Mouse (Mus musculus) spleen, postnatal 10 days (tissue): ENCODE measurements around the gene Churc1.

Experiments used
- DNase-seq, 2 experiments: peaks; one replicate each; pipeline ENCODE4 v3.0.0; 2021 to 2022; ENCODE audit warnings: low spot score in 2 of 2

The Churc1 gene

DNA sequence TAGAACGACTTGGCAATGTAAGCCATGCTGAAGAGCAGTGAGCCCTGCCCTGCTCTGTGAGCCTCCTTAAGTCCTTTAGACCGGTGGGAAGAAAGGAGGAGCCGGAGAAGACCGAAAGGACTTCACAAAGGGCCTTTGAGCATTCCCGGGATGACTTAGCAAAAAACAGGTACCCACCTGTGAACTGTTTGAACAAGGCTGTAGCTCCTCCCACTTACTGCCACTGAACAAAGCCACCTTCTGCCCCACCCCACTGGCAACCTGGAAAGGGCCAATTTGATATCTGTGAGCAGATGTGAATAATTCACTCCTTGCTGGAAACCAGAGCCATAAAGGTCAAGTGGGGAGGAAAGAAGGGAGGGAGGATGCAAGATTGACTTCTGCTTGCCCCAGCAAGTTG lies 30.0 kb downstream of the Churc1 start, which contains the start of gene Gpx2:
Gpx2 (minus strand) TSS at position 205 of the 400 bp plus-strand sequence.
- DNase-seq = no peak

DNA sequence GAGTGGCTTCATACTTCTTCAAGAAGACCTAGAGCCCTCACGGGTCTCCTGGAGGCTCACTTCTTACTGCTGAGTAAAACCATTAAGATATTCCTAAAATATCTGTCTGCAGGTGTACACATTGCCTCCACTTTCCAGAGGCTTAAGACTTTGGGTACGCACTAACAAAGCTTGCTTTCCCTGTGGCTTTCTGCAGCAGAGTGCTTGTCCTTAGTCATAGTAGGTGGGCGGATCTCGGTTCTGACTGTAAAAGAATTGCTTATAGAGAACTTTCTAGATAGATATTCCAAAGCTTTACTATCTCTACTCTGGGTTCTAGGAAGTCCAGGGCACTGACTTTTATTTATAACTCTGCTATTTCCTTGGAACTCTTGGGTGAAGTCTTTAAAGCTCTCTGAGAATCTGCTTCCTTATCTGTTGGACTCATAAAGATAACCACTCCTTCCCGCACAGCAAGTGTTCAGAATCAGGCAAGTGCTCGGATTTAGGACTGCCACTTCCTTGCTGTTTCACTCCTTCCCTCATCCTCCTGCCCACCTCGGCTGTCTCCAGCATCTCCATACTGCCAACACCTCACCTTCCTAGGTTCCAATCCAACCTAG lies 31.7 kb downstream of the Churc1 start:
- no peak for DNase-seq

DNA sequence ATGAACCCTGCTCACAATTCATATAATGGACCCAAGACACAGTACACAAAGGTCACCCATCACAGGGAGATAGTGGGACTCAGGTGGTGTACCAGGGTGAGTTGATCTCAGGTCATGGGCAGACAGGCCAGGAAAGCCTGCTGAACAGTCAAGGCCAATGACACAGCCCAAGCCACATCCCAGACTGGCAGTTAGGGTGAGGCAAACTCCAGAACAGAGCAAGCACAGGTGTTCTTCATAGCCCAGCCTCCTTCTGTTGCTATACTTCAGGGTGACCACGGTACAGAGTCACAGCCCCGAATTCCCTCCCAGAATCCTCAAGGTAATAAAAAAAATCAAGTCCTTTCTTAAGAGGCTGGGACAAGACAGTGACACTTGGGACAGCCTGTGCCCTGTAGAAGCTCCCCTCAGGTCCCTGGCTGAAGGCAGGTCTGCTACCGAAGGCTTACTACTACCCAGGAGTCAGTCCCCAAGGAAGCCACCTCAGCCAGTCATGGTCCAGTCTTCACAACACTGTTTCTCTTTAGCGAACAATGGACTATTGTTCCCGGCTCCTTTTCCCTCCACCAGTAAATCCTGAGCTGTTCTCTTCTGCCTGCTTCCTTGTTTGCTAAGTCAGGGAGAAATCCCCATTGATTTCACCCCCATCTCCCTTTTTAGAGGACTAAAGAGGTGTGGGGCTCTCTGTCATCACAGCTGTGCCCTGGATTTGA lies 32.8 kb downstream of the Churc1 start:
- no peak for DNase-seq

DNA sequence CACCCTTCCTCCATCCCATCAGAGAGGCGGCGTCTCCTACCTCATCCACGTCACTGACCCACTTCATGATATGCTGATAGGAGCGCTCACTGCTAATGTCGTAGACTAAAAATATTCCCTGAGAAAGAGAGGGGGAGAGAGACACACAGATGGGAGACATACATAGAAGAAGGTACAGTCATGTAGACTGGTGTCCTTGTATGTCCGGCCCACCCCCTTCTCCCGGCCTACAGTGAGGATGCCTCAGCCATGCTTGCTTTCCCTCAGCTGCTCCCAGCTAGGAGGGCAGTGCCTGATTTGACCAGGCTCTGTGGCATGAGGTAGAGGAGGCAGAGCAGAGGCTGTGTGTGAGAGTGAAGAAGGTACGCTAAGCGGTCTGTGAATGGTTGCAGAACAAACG lies 37.7 kb downstream of the Churc1 start:
- no peak for DNase-seq

DNA sequence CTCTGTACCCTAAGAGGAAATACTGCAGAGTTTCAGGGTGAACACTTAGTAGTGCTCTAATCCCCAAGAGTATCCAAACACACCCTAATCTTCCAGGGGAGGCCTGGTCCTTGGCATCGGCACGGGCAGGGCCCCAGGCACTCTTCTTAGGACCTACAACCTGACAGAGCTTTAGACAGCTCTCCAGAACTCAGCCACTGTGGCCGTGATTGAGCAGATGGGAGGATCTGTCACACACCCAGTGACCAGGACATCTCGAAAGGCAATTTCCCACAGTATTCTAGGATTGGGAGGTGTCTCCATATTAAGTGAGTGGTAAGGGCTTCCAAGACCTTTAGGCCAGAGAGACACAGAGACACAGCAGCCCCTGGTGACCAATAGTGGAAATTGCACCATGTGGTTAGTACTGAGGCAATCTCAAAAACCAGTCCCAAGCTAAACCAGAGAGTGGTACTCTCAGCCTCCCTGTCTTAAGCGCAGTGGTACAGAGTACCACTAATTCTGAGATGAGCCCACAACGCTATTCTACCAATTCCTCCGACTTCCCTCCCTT lies 38.4 kb downstream of the Churc1 start:
- DNase-seq = peak in 1 of 2 experiments; percentile 55

DNA sequence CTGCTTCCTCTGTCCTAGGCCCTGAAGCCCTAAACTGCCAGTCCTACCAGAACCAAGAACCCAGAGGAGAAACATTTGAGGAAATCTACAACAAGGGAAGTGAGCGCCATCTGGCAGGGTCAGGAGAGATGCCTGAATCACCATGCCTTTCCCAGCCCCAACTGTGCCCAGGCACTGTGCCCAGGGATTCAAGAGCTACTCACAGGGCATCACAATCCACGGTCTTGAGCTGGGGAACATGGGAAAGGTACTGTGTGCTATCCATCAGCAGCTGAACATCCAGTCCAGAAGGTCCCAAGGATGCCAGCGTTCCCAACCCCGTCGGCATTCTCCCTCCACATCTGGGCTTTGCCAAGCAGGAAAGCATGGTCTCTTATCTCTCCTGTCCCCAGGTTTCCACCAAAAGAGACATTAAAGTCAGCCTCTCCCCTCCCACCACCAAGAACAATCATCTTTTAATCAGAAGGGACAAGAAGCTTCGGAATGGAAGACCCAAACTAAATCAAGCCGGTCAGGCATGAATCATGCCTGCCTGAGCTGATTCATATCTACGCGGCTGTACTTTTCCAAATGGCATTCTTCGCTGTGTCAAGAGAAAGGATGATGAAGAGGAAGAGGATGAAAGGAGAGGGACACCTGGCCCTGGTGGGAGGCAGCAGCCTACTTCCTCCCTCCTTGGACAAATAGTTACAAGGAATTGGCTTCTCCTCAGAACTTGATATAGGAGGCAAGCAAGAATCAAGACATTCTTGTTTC lies 39.9 kb downstream of the Churc1 start:
- DNase-seq = no peak

DNA sequence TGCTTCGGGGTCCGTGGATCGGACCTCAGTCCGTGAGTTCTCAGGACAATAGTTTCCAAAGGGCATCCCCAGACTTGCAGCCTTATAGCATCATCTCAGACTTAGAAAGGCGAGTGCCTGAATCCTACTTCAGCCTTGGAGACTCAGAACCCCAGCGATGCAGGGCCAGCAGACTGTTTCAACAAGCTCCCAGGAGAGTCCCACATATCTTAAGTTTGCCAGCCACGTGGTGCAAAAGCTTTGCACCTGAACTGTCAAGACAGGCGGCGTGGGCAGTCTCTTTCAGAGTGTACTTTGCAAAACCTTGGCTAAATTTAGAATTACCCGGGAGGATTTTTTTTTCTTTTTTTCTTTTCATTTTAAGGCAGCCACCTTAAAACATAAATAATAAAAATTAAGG lies 42.5 kb downstream of the Churc1 start:
- no peak for DNase-seq

DNA sequence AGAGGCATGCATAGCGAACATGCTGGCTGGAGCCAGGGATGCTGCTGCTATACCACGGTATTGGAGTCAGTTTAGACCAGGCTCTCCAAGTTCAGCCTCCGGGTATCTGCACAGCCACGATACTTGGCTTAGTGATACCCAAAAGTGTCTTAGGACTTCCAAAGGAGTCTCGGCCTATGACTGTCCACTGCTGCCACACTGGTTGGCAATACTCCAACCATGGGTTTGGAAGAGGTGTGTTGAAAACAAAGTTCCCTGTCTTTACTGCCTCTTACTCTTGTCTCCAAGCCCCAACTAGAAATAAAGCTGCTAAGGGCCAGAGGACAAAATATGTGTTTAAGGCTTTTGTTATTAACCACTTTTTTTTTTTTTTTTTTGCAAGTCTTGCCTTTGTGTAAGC lies 45.2 kb downstream of the Churc1 start:
- DNase-seq = no peak

DNA sequence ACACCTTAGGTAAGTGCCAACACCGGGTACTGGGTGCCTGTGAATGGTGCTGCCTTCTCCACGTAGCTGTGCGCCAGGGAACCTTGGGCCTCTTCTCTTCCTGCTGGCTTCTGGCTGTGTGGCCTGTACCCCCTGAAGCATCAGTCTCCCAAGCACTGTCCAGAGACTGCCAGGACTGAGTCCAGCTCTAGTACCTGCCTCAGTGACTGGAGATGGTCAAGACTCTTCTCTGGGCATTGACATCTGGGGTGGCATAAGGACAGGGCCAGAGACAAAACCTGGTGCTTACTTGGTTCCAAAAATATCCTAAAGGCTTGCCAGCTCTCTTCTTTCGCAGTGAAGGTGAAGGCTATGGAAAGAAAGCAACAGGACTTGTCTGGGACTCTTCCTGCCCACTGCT lies 45.7 kb downstream of the Churc1 start:
- no peak for DNase-seq

DNA sequence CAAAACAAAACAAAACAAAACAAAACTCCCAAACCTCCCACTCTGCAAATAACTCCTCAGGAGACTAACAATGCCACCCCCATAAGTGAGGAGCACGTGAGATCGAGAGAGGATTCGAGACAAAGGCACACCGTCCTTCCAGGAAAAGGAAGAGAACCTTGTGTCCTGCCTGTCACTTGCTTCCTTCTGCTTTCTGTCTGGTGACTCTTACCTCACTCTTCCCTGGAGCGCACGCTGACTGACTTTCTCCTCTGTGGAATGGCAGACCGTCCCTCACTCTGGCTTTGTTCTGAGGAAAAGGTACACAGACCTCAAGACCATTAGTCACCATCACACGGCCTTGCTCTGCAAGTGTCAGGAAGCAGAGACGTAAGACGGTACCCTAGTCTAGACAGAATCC lies 48.2 kb downstream of the Churc1 start:
- no peak for DNase-seq

DNA sequence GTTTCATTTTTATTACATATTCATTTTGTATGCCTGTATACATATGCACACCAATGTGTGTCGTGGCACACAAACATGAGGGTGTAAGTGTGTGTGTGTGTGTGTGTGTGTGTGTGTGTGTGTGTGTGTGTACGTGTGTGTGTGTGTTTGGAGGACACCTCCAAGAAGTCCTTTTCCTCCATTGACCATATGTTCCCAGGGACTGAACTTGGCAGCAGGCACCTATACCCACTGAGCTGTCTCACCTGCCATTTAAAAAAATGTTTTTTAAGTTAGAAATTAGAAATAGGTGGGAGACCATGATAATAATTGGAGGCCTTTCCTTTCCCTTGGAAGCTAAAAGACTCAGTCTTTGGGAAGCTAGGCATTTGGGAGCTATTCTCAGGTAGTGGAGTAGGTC lies 48.8 kb downstream of the Churc1 start:
- no peak for DNase-seq

DNA sequence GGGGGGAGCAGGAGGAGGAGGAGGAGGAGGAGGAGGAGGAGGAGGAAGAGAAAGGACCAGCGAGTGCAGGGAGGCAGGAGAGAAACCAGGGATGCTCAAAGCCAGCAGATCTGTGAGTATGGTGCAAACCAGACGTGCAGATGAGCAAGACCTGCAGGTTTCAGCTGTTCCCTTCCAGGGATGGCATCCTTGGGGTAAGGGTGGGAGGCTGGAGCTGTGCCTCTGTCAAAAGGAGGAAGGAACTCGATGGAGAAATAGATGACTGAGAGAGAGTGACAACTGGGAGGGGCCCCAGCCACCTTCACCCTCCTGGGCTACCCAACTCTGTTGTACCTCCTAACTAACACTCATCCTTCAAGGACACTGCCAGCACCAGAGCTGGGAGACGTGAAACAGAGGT lies 51.4 kb downstream of the Churc1 start:
- no peak for DNase-seq

DNA sequence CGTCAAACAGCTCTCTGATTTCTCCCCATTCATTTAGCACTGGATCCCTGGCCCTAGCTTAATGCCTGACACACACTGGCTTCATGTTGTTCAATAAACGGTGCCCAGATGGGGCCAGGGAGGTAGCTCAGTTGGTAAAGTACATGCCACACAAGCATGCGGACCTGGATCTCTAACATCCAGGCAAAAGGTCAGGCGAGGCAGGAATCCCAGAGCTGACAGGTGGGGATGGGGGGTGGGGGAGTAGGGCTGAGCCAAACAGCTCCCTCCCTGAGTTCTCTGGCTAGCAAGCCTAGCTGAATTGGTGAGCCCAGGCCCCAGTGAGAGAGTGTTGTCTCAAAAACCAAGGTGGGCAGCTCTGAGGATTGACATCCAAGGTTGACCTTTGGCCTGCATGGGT lies 51.8 kb downstream of the Churc1 start:
- DNase-seq = no peak

DNA sequence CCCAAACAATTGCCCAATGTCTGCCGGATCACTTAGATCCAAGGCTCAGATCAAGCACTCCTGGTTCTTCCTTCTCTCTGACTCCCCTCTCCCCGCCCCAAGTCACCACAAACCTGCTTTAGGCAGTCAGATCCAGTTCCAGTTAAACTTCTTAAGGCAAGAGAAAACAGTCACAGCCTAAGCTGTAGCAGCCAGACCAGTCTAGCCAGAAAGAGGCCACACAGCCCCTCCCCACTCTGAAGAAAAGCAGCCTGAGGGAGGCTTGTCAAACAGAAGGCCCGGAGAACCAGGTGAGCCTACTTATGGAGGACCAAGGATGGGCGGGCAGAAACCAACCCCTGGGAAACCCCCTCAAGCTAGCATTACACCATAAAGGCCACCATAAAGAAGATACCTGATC lies 52.8 kb downstream of the Churc1 start:
- DNase-seq = no peak

DNA sequence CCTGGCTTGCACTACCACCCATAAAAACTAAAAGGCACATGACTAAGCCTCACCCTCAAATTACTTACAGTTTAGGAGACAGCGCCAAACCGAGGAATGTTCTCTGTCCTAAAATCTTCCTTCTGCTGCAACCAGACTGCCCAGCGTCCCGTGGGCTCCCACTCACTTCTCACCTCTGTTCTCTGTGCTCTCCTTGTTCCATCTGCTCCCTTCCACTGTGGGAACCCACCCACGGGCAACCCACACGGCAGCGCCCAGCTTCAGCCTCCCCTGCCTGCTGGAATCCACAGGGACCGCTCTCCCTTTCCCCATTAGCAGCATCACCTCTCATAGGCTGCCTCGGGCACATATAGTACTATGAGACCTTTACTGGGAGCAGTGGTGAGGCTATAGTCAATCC lies 53.6 kb downstream of the Churc1 start:
- DNase-seq = no peak

DNA sequence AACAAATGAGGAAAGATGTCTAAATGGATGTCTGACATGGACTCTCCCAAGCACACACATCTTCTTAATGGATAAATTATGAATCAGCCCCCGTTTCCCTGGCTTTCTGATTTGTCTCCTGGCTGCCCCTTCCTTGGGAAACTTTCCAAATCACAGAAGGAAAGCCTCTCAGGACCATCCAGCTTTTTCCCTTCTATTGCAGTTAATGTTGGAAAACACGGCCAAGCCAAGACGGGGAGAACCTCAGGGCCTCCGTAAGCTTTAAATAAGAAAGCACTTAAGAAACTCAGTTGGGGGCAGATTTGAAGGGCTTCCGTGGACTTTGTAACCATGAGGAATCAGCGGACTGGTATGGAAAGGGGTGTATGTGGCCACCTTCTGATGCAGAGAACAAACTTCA lies 54.5 kb downstream of the Churc1 start:
- DNase-seq = no peak

DNA sequence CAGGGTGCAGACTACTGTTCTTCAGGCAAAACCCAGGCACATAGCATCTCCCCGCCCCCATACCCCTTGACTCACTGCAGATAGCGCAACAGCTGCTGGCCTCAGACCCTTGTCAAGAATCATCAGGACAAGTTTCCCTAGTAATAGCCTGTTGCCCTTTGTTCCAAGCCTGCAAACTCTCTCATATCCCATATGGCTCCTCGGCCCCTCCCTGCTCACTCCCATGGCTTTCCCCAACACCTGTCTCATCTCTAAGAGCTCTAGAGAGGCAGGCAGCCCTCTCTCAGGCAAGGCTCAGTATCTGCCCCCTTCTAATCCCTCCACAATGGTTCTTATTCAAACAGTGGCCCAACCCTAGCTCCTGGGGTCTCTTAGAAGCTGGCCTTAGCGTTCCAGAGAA lies 55.3 kb downstream of the Churc1 start:
- DNase-seq = no peak

DNA sequence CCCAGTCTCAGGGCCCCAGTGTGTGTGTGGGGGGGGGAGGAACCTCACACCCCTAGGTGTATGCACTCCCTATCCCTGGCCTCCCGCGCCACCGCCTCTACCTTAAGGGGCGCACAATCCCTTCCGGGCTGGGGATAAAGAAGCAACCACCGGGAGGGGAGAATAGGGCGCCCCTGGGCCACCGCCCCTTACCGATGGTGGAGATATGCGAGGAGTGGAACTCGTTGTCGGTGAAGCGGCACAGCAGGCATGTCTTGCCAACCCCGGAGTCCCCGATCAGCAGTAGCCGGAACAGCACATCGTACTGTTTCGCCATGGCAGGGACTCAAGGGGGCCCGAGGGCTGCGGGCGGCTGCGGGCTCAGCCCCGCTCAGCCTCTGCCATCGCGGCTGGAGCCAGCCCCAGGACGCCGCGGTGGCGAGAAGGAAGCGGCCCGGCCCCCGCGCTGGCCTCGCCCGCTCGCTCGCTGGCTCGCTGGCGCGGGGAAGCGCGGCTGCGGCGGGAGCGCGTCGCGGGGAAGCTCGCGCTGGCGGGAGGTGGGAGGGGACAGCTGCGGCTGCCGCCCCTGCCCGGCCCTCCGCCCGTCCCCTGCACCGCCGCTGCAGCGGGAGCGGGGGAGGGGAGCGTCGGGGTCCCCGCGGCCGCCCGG lies 56.8 kb downstream of the Churc1 start:
- peak in 1 of 2 experiments; percentile 22 for DNase-seq

DNA sequence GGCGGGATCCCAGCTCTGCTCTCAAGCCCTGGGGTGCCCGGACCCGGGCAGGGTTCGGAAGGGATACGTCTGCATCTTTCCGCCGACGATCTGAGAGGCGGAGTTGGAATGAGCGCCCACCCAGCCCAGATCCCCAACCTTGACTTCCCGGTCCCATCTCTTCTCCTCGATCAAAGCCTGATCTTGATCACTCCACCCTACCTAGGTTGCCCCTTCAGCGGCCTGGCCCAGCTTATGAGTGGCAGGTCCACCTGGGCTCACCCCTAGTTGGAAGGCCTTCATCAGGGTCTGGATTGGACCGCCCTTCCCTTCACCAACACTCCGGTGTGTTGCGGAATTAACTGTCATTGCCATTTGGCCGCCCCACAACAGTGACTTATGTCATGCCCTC lies 57.3 kb downstream of the Churc1 start, which contains the start of gene Rab15:
Rab15 (minus strand) TSS at position 258 of the 391 bp plus-strand sequence.
- DNase-seq = no peak

DNA sequence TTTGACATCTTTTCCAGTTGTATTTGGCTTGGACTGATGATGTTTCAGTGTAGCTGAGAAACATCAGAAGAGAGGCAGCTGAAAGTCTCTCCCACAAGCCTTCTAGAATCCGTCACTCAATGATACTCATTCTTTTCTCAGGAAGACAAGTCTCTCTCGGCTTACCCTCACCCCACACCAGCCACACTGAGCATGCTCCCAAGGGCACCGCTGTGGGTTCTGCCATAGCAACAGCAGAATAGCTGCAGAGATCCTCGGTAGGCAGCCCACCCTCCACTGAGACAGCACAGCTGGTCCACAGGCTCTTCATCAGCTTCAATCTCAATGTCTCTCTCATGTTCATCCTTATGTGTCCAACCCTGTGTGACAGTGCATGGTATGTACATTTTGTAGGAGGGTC lies 59.9 kb downstream of the Churc1 start:
- DNase-seq = no peak

DNA sequence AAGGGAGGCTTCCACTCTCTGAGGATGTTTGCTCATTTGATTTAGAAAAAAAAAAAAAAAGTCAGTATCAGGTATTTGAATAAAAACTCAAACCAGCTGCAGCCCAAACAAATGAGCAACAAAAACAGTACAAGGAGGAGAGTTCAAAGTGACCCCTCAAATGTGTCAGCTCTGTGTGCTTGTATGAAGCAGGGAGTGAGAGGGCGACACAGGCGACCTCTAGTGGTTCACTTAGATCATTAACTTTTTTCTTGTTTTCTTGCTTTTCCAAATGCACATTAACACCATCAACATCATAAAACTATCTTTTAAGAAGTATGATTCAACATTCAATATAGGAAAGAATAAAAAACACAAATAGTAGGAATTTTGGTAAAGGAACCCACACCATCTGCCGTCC lies 67.4 kb downstream of the Churc1 start:
- DNase-seq = peak in 1 of 2 experiments; percentile 32
